Mouse (Mus musculus) liver, postnatal 0 days (tissue): ENCODE data around the gene Hyou1.

Source experiments
- CTCF ChIP-seq: sonication (generic); IDR thresholded peaks from 2 replicates; pipeline ENCODE4 v1.5.1; 2016; ENCODE audit warnings: antibody characterized with exemption, low read depth
- EP300 ChIP-seq: IDR thresholded peaks from 2 replicates; pipeline ENCODE4 v1.6.1; 2016; ENCODE audit warnings: antibody characterized with exemption, low read depth, mild to moderate bottlenecking

DNA sequence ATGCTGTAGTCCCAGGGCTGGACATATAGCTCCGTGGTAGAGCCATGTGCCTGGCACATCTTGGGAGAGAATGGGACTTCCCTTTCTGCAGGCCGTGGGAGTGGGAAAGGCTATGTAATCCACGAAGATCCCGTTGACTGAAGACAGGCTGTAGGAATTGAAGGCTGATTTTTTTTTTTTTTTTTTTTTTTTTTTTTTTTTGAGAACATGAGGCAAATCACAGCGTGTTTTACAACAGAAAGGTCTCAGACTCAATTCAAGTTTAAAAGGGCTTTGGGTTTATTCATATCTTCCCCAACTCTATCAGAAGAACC lies 43.2 kb upstream of the Hyou1 start:
- TF ChIP-seq CTCF (no peak), EP300 (no peak)
